Mouse (Mus musculus) Muller cell, postnatal 12 days (primary cell): ENCODE results near the gene Sik3.
"Not testable (repeated sequence)": the region's sequence is repeated elsewhere in the genome, so short reads cannot be mapped to it uniquely, and the experiment has no call there.

Experiments
- DNase-seq: peaks from one replicate; pipeline ENCODE4 v3.0.0-alpha.2; 2015; ENCODE audit errors: inconsistent ontology term

The Sik3 gene

DNA sequence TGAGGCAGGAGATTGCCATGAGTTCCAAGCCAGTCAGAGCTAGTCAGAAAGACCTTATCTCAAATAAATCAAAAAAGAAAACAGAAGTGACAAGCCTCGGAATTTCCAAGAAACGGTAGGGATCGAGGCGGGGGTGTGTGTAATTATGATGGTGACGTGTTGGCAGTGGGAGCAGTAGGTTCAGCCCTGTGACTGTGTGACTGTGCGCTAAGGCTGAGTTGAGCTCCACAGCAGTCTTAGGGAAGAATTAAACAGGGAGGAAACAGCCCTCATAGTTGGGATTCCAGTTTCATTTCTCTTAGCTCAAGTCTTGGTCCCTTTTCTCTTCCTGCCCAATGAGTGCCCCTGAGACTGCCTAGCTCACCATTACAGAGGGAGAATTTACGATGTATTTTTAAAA lies 98.0 kb downstream of the Sik3 start:
- peak; percentile 58 for DNase-seq

DNA sequence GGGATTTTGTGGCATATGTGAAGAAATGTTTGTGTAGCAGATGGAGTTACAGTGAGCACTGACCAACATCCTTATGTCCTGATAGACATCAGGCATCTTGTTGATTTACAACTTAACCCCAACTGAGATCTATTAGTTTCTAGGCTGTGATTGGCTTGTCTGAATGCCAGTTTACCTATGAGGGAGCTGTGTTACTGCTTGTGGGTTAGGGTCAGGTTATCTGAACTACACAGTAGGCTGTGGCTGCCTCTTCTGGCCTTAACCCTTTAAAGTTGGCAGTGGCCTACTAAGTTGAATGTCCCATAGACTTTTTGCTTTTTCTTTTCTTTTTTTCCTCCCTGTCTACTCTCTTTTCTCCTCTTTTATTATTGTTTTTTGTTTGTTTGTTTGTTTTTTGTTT lies 98.7 kb downstream of the Sik3 start:
- no peak for DNase-seq

DNA sequence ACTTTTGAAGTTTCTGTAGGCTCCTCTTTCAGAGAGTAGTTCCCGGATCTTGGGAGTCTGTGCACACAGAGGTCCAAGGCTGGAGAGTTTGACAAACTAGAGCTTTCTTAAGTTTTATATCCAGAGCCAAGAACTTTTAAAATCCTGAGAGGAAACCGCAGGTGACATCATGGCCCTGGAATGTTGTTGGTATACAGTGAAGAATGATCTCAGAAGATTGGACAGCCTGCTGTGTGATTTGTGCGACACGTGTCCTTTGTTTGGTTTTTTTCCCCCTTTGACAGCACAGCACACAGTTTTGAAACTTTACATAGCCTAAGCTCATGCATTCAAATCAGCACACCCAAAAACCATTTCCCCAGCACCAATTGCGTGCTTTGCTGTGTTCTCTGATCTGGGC lies 99.6 kb downstream of the Sik3 start:
- peak; percentile 82 for DNase-seq

DNA sequence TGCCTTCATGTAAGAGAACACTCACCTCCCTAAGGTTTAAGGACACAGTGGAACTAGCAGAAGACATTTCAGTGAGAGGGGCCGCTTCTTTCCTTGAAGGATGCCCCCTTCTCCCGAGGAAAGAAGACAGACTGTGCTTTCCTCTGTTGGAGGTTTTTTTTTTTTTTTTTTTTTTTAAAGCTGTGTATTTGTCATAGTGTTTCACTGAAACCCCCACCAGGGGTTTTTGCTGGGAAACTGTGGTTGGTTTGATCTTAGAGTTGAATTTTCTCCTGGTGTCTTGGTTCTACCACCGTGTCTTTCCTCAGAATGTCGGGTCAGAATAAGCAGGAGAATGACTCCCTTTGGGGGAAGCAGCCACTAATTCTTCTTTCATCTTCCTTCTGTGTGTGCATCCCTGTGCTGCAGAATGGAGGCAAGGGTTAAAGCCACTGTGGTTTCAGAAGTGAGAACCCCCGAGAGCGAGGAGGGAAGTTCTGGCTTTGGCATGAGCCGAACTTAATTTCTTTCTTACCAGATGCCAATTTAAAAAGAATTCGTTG lies 106.3 kb downstream of the Sik3 start:
- DNase-seq: no peak

DNA sequence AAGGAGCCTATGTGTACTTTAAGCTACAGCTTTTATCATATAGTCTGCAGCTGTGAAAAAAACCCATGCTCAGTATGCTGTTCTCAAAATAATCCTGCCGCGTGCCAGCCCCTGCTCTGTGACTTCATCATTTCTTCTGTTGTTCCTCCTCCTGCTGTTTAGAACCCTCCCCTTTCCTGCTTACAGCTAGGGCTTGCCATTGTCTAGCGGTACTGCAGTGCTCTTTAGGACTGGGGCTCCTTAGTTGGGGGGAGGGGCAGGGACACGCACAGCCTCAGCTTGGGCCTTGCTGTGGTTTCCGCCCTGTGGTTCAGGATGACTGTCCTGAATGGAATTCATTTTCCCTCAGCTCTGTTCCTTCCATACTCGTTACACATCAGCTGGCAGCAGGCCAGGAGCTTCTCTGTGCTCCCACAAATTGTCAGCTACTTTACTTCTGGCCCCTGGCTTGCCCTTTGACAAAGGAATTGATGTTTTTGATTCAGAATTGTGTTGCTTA lies 107.4 kb downstream of the Sik3 start:
- peak; percentile 100 for DNase-seq

DNA sequence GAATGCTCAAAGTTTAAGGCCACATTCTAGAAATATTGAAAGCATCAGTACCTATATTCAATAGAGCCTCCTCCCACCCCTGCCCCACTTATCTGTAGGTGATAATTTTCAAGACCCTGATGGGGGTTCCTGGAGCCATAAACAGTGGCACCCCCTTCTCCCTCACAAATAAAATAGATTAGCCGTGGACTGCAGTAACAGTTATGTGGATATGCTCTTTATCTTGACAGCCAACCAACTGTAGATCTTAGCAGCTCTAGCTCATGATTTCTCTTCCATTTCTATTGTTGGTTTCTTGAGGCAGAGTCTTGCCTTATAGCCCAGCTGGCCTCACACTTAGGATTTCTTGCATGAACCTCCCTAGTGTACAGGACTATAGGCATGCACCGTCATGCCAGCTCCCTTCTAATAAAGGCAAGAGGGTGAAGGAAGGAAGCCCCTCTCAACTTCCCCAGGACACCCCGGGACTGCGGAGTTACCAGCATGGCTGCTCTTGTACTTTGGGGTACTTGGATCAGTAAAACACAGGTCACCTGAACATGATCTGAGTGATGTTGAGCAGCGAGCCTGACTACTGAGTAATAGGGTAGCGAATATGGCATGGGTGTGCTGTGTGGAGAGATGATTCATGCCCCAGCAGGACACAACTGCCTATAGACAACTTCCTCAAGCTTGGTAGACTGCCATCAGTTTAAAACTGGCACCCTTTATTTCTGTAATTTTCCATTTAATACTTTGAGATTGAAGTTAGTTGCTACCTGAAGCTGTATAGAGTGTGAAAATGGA lies 108.0 kb downstream of the Sik3 start:
- no peak for DNase-seq

DNA sequence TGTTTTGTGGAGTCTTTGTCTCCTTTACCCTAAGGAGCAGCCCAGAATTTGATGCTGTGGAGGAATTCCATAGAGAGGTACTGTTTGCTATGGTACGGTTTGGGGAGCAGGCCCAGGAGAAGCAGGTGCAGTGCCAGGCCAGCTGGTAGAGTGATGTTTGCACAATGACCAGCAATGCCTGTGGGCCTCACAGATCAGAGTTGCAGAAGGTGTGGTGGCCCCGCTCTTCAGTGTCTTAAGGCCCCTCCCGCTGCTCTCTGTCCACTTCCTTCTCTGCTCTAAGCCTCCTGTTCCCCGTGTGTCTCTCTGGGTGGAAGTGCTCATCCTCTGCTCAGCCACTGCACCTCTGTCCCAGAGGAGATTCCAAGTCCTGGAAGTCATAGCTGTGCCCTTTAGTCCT lies 108.9 kb downstream of the Sik3 start:
- no peak for DNase-seq

DNA sequence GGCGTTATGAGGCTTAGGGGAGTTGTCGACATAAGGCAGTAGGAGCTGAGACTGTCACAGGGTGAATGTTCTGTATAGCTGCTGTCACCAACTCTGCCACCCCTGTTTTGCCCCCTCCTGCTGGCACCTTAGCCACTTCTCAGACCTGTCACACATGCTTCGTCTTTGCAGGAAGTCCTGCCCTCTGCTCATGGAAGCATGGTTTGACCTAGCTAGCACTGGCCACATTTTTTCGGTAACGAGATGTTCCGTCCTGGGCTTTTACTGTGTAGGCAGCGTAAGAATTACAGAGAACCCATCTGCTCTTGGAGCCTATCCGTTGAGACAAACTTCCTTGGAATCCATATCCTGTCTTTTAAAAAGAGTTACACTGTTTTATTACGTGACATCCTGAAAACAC lies 110.1 kb downstream of the Sik3 start:
- no peak for DNase-seq

DNA sequence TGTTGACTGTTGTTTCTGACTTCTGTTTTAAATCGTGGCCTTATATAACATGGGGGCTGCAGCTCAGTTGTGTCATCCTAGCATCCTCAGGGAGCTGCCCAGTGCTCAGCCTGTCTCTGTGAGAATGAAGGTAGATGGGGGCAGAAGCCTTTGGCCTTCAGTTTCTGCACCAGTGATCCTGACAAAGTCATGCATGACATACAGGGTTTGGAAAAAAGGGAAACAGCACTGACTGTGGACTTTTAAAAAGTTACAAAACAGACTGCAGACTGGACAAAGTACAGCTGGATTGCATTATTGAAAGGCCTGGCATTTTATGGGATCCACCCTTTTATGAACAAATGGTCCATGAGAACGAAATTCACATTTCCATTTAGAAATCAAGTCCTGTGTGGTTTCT lies 113.7 kb downstream of the Sik3 start:
- no peak for DNase-seq

DNA sequence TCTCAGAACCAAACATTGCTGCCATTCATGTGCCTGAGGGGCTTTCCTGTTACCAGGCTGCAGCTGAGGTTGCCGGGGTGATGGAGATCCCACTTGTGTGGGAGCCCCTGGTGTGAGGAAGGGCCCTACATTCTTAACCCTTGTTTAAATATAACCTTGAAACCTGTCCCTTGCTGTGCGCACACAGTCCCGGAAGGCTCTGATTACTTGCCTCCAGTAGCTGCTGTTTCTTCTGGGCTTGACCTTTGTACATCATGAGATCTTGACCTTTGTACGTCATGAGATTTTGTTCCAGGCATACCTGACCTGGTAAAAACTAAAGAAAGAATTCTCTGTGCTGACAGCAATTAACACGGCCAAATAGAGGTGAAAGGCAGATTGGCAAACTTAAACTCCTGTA lies 114.7 kb downstream of the Sik3 start:
- no peak for DNase-seq

DNA sequence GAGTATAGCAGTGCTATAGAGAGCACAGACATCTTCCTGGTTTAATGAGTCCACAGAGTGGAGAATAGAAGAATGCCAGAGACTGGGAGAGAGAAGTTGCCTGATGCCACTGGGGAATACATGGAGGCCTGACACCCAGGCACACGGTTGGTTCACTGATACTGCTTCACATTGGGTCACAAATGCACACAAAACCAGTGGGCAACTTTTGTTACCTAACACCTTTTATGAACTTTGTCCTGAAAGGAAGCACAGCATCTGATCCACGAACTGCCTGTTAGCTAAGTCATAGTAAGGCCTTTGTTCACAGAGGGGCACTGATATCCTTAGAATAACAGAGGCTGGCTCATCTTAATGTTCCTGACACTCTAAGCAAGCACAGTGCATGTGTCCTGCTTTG lies 116.6 kb downstream of the Sik3 start:
- no peak for DNase-seq

DNA sequence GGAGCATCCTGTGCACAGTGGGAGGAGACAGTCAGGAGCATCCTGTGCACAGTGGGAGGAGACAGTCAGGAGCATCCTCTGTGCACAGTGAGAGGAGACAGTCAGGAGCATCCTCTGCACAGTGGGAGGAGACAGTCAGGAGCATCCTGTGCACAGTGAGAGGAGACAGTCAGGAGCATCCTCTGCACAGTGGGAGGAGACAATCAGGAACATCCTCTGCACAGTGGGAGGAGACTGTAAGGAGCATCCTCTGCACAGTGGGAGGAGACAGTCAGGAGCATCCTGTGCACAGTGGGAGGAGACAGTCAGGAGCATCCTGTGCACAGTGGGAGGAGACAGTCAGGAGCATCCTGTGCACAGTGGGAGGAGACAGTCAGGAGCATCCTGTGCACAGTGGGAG lies 120.2 kb downstream of the Sik3 start:
- DNase-seq: not testable (repeated sequence)

DNA sequence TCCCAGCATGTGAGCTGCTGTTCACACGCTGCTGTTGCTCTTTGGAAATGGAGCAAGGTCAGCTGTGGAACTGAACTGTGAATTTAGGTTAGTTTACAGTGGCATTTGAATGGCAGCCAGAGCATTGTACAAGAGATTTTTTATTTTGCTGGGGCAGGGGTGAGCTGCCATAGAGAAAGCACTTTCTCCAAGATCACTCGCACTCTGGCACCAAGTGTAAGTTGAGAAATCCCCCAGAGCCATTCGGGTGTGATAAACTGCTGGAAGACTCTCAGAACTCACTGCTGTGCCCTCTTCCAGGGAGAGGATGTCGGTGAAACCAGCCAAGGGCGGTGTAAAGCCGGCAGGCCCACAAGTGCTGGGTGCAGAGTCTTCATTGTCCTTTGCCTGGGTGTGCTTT lies 126.2 kb downstream of the Sik3 start:
- peak; percentile 76 for DNase-seq

DNA sequence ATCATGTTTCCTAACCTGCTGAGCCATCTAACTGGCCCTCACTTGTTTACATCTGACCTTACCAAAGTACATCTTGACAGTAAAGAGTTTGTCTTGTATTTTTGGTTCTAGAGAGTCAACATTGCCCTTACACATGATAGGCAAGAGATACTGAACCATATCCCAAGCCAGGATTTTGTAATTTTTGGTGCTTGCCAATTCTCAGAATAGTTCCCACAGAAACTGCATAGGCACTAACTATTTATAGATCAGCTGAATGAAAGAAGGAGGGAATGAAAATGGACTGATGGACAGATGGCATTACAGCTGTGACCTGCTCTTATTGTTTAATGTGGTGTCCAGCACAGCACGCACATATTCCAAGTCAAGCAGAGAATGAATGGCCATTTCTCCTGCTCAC lies 128.2 kb downstream of the Sik3 start:
- DNase-seq: no peak

DNA sequence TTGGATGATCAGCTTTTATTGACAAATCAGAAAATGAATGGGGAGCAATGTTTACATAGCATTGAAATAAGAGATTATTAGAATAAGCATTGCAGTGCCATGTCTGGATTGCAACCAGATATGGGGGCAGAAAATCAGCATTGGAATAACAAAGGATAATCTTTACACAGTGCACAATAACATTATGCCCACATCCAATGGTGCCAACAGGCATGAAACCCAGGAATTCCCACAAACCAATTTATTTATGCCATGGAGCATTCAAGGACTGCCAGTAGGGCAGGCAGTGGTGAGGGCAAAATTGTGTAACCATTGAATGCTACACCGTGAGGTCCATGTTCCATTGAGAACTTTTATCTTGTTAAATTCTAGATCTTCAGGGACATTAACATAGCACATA lies 129.4 kb downstream of the Sik3 start:
- DNase-seq: no peak

DNA sequence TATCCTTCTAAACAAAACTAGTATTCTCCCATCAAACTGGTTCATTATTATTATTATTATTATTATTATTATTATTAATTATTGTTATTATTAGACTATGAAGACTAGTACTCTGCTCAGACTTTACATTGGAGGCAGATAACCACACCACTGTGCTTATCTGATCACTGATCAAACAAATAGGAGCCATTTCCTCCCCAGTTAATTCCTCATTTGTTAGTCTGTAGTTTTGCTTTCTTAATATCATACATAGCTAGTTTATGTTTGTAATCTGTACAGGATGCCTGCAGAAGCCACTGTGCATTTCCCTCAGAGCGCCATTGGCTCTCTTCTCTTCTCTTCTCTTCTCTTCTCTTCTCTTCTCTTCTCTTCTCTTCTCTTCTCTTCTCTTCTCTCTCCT lies 129.9 kb downstream of the Sik3 start:
- no peak for DNase-seq

DNA sequence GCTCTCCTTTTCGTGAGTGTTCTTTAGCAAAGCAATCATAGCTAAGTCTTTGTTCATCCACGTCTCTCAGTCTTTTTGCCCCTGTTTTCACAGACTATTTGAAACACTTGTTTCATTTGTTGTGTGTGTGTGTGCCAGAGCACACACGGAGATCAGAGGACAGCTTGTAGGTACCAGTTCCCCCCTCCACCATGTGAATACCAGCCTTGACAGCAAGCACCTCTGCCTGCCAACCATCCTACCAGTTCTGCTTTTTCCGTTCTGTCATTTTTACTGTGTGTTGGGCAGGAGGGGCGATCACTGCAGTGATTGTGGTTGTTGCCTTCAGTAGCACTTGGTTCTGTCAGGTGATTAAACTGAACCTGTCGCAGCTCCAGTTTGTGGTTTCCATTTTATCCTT lies 132.4 kb downstream of the Sik3 start:
- no peak for DNase-seq

DNA sequence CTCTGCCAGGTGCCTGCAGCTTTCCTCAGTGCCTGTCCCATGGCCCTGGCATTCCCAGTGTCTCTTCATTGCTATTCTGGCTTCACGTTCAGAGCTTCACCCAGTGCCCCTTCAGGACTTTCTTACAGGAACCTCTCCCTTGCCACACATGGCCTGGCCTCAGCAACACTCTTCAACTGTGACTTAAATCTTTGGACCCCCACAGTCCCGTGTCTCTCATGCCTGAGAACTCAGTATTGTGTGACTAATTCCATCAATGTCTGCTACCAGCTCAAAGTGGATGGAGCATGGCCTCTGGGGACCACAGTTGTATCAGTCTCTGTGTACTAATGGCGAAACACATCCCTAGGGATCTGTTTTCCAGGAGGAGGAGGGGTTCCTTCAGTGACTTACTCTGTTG lies 133.8 kb downstream of the Sik3 start:
- no peak for DNase-seq

DNA sequence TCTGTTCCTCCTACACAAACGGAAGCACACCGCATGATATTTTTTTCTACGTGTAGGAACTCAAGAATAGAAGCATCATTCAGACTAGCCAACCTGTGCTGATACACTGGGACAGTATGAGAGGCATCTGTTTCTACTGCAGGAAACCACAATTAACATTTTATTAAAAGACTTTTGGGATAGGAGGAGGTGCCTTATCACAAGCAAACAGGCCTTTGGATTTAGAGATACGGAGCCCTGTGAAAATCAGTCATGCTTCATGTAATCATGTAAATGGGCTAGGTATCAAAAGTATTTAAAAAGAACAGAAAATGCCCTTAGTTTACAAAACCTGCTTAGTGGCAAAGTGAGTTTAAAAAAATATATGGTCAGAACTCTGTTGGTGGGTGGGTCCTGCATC lies 136.1 kb downstream of the Sik3 start:
- DNase-seq: no peak

DNA sequence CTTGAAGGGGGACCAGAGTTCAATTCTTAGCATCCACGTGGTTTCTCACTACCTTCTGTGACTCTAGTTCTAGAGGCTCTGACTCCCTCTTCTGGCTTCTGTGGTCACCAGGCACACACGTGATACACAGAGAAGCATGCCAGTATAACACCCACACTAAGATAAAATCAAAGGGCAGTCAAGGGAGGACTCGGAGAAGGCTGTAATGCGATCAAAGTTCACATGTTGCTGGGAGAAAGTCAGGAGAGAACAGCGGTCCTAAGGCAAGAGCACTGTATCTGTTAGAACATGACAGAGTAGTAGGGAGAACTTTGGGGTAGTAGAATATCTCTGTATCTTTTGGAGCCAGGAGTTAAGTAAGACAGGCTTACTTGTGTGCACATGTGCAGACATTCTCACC lies 136.8 kb downstream of the Sik3 start:
- no peak for DNase-seq

DNA sequence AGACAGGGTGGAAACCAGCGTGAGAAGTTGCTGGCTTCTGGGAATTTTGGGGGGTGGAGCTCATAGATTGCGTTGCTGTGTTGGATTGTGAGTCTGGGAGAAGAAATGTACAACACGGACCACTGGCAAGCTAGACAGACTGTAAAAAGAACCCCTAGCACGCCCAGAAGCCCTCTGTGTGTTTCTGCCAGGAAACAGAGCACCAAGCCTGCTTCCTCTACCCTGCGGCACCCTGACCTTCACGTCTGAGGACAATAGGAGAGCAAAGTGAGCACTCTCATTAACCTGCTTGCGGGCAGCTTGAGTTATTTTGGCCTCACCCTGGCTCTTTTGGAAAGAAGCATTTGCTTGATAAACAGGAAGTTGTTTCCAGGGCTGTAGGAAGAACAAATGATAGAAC lies 137.5 kb downstream of the Sik3 start:
- peak; percentile 77 for DNase-seq

DNA sequence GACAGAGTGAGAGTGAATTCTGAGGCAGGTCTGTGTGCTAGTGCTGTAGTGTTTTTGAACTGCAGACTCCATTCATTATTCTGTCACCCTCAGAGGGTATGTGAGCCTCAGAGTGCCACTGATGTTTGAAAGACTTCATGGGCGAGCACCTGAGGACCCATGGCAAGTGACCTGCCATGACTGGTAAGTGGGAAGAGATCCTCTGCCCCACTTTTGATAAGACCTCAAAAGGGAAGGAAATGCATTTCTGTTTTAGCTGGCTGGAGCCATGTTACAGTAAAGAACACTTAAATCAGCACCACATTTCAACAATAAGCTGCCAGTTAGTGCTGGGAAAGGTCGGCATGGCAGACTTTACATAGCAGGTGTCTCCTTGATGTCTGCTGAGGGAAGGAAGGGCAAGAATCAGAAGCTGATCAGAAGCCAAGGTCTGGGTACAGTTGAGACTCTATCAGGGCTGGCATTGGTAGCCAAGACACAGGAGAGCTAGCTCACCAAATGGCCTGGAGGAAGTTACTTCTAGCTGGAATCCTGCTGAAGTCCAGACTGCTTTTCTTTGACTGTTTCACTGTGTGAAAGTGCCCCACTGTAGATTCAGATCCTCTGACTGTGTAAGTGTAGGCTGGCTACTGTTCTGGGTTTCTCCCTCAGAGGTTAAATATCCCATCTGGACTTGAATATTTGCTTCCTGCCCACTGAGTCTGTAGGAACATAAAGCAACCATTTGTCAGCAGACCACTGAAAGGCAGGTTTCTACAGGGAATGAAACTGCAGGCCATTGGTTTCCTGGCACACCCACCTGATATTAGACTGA lies 138.5 kb downstream of the Sik3 start:
- DNase-seq: peak; percentile 61

DNA sequence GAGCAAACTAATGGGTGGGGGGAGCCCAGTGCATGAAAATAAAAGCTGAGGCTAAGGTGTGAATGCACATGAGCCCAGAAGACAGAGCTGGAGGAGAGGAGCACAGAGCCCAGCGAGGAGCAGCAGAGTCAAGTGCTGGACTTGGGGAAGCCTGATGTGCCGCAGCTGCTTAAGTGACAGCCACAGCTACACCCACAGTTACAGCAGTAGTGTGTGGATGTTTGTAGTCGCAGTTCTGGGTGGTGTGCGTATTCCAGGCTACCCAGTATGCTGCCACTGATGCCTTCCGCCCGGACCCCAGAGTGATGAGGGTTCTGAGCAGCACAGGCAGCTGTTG lies 139.1 kb downstream of the Sik3 start:
- DNase-seq: no peak
